9 mouse cellular contexts compared by ENCODE assay signal in genomic region chr8:85007686-85008085, GRCm38 (mm10). TPM values are rescaled to one million over a fixed set of nuclear protein-coding genes. Genes with fewer than 3 reads are reported as not detected.
A peak's percentile ranks its signal among the peaks of the same experiment; 100 is the strongest.
DNase-seq lines count a peak whose midpoint lies in the region; ATAC-seq lines count a peak whose summit lies in the region.
"Had no signal": no experiment of that assay in that cellular context is flagged by ENCODE, and none has a peak within 500 bp of the region (broad histone marks: within the 10 kb centered on the region; RNA-seq: fewer than 3 reads in every experiment).

No protein-coding gene starts in this region.

- peak; percentile 70 for DNase-seq in adrenal gland, postnatal 10 days
- DNase-seq in adrenal gland, adult 8-10 months, result no peak
- DNase-seq in midbrain, embryonic 11.5 days (ENCODE audit: low spot score, missing footprints), result peak; percentile 84
- DNase-seq in kidney, postnatal 36 days, result peak; percentile 33 to 73
- peak; percentile 41 for DNase-seq in neural tube, embryonic 11.5 days (ENCODE audit: low spot score)
- DNase-seq in layer of hippocampus, postnatal 36 days, result no peak

- WGBS in midbrain, embryonic 11.5 days, result 19% methylated on average over 25 of the region's 25 CpGs
- 17% methylated on average over 25 of the region's 25 CpGs for WGBS in midbrain, embryonic 16.5 days
- 17% methylated on average over 25 of the region's 25 CpGs for WGBS in neural tube, embryonic 11.5 days

- H3K27ac ChIP-seq in midbrain, embryonic 11.5 days (ENCODE audit: low read depth, low read length), result no peak overlapping the region
- H3K27ac ChIP-seq in midbrain, embryonic 16.5 days (ENCODE audit: low read length), result no peak overlapping the region
- no peak overlapping the region for H3K27ac ChIP-seq in neural tube, embryonic 11.5 days (ENCODE audit: low read depth, low read length)
- H3K27ac ChIP-seq: limb, embryonic 12.5 days had no signal

- H3K4me2 ChIP-seq in midbrain, embryonic 11.5 days, result no peak overlapping the region
- no peak overlapping the region for H3K4me2 ChIP-seq in midbrain, embryonic 16.5 days (ENCODE audit: low read length)
- H3K4me2 ChIP-seq in neural tube, embryonic 11.5 days (ENCODE audit: low read depth), result no peak overlapping the region
- H3K4me2 ChIP-seq: limb, embryonic 12.5 days had no signal

- H3K9me3 ChIP-seq in midbrain, embryonic 11.5 days (ENCODE audit: control insufficient read depth, low read length), result no peaks in the 10 kb centered on the region
- H3K9me3 ChIP-seq in midbrain, embryonic 16.5 days (replicated peaks; ENCODE audit: control insufficient read depth, low read length, poor library complexity, severe bottlenecking), result no peaks in the 10 kb centered on the region
- no peaks in the 10 kb centered on the region for H3K9me3 ChIP-seq in neural tube, embryonic 11.5 days (ENCODE audit: control insufficient read depth, low read length)

- no peak for ATAC-seq in midbrain, embryonic 11.5 days (ENCODE audit: low FRiP score)
- ATAC-seq in midbrain, embryonic 16.5 days, result no peak
- no peak for ATAC-seq in neural tube, embryonic 11.5 days (ENCODE audit: insufficient read depth, low FRiP score, low TSS enrichment)
- no peak for ATAC-seq in monocyte, adult 5-6 weeks (replicated peaks; ENCODE audit: insufficient number of reproducible peaks, low FRiP score, low TSS enrichment, poor library complexity, severe bottlenecking)

- no peak overlapping the region for H3K9ac ChIP-seq in midbrain, embryonic 11.5 days (ENCODE audit: low read length)
- no peak overlapping the region for H3K9ac ChIP-seq in midbrain, embryonic 16.5 days (ENCODE audit: low read depth, low read length)
- H3K9ac ChIP-seq in neural tube, embryonic 11.5 days (ENCODE audit: low read length), result no peak overlapping the region
- H3K9ac ChIP-seq: limb, embryonic 12.5 days had no signal

- H3K36me3 ChIP-seq in midbrain, embryonic 11.5 days (ENCODE audit: control insufficient read depth, insufficient read depth, low read length), result no peaks in the 10 kb centered on the region
- H3K36me3 ChIP-seq in midbrain, embryonic 16.5 days (ENCODE audit: control insufficient read depth, insufficient read depth, low read length), result peaks cover 2% of the 10 kb centered on the region; the same call in 1 of the 2 replicates
- no peaks in the 10 kb centered on the region for H3K36me3 ChIP-seq in neural tube, embryonic 11.5 days (ENCODE audit: control insufficient read depth, insufficient read depth, low read length)

- H3K4me3 ChIP-seq in midbrain, embryonic 11.5 days (ENCODE audit: low read depth, low read length), result no peak overlapping the region
- no peak overlapping the region for H3K4me3 ChIP-seq in midbrain, embryonic 16.5 days (ENCODE audit: low read depth, low read length)
- H3K4me3 ChIP-seq in neural tube, embryonic 11.5 days (ENCODE audit: low read depth, low read length), result no peak overlapping the region
- H3K4me3 ChIP-seq: limb, embryonic 12.5 days had no signal

- peaks cover 18% of the 10 kb centered on the region for H3K27me3 ChIP-seq in midbrain, embryonic 11.5 days (ENCODE audit: control insufficient read depth, insufficient read depth, low read length)
- peaks cover 28% of the 10 kb centered on the region for H3K27me3 ChIP-seq in midbrain, embryonic 16.5 days (ENCODE audit: control insufficient read depth, insufficient read depth, low read depth, low read length)
- H3K27me3 ChIP-seq in neural tube, embryonic 11.5 days (ENCODE audit: control insufficient read depth, insufficient read depth, low read length), result peaks cover 22% of the 10 kb centered on the region

- H3K4me1 ChIP-seq in midbrain, embryonic 11.5 days (ENCODE audit: control insufficient read depth, insufficient read depth, low read length), result peaks cover 3% of the 10 kb centered on the region; the same call in 1 of the 2 replicates
- H3K4me1 ChIP-seq in midbrain, embryonic 16.5 days (ENCODE audit: control insufficient read depth, insufficient read depth, low read length), result no peaks in the 10 kb centered on the region
- no peaks in the 10 kb centered on the region for H3K4me1 ChIP-seq in neural tube, embryonic 11.5 days (ENCODE audit: control insufficient read depth, insufficient read depth, low read length)
- H3K4me1 ChIP-seq: limb, embryonic 12.5 days had no signal

RNA-seq across cellular contexts. Expression of gene Best2, which starts 6.6 kb away (rescaled TPM):
- total RNA-seq in adrenal gland, postnatal 10 days (2021), result not detected
- total RNA-seq in adrenal gland, adult 8-10 months (2022), result not detected
- not detected in 2 replicates for polyA plus RNA-seq in midbrain, embryonic 11.5 days (2014; fragmentation: Nextera tagmentation; extraction: Ambion mirVana)
- not detected in 2 replicates for polyA plus RNA-seq in midbrain, embryonic 16.5 days (2015; fragmentation: Nextera tagmentation; extraction: Ambion mirVana)
- not detected in 2 replicates for polyA plus RNA-seq in neural tube, embryonic 11.5 days (2014; fragmentation: Nextera tagmentation; extraction: Ambion mirVana)
- total RNA-seq in layer of hippocampus, postnatal 36 days (2021), result not detected
- not detected in 3 replicates for total RNA-seq in monocyte, adult 5-6 weeks (2017)
- polyA plus RNA-seq: limb, embryonic 12.5 days had no signal

RNA-seq across cellular contexts. Expression of gene Hook2, which starts 17.3 kb away (rescaled TPM):
- 1 to 10 TPM; 6.5 to 6.6 TPM for total RNA-seq in adrenal gland, postnatal 10 days (2021)
- total RNA-seq in adrenal gland, adult 8-10 months (2022), result 10 to 100 TPM in 2 of 4 experiments, 1 to 10 TPM in 2; 6.2 to 12.7 (median 10.5) TPM
- polyA plus RNA-seq in midbrain, embryonic 11.5 days (2014; fragmentation: Nextera tagmentation; extraction: Ambion mirVana), result 11.4 and 11.8 TPM in 2 replicates
- polyA plus RNA-seq in midbrain, embryonic 16.5 days (2015; fragmentation: Nextera tagmentation; extraction: Ambion mirVana), result 39.3 and 43.8 TPM in 2 replicates
- 10.5 and 12.9 TPM in 2 replicates for polyA plus RNA-seq in neural tube, embryonic 11.5 days (2014; fragmentation: Nextera tagmentation; extraction: Ambion mirVana)
- 1 to 10 TPM; 7.8 to 9.7 TPM for total RNA-seq in layer of hippocampus, postnatal 36 days (2021)
- 4.2 to 8.7 TPM (median 4.5 TPM) in 3 replicates for total RNA-seq in monocyte, adult 5-6 weeks (2017)

RNA-seq across cellular contexts. Expression of gene Asna1, which starts 17.4 kb away (rescaled TPM):
- 10 to 100 TPM; 86.5 to 92.4 TPM for total RNA-seq in adrenal gland, postnatal 10 days (2021)
- total RNA-seq in adrenal gland, adult 8-10 months (2022), result 100 to 1,000 TPM in 2 of 4 experiments, 10 to 100 TPM in 2; 96.4 to 107 (median 101) TPM
- polyA plus RNA-seq in midbrain, embryonic 11.5 days (2014; fragmentation: Nextera tagmentation; extraction: Ambion mirVana), result 129 TPM in 2 replicates
- 148 and 149 TPM in 2 replicates for polyA plus RNA-seq in midbrain, embryonic 16.5 days (2015; fragmentation: Nextera tagmentation; extraction: Ambion mirVana)
- polyA plus RNA-seq in neural tube, embryonic 11.5 days (2014; fragmentation: Nextera tagmentation; extraction: Ambion mirVana), result 129 and 130 TPM in 2 replicates
- 100 to 1,000 TPM; 120 to 121 TPM for total RNA-seq in layer of hippocampus, postnatal 36 days (2021)
- 24.0 to 47.3 TPM (median 36.2 TPM) in 3 replicates for total RNA-seq in monocyte, adult 5-6 weeks (2017)

RNA-seq across cellular contexts. Expression of gene Trir, which starts 18.9 kb away (rescaled TPM):
- total RNA-seq in adrenal gland, postnatal 10 days (2021), result 100 to 1,000 TPM; 143 to 155 TPM
- total RNA-seq in adrenal gland, adult 8-10 months (2022), result 100 to 1,000 TPM; 134 to 159 (median 155) TPM
- polyA plus RNA-seq in midbrain, embryonic 11.5 days (2014; fragmentation: Nextera tagmentation; extraction: Ambion mirVana), result 164 and 180 TPM in 2 replicates
- polyA plus RNA-seq in midbrain, embryonic 16.5 days (2015; fragmentation: Nextera tagmentation; extraction: Ambion mirVana), result 114 and 120 TPM in 2 replicates
- polyA plus RNA-seq in neural tube, embryonic 11.5 days (2014; fragmentation: Nextera tagmentation; extraction: Ambion mirVana), result 158 and 170 TPM in 2 replicates
- 100 to 1,000 TPM; 133 to 136 TPM for total RNA-seq in layer of hippocampus, postnatal 36 days (2021)
- 260 to 294 TPM (median 276 TPM) in 3 replicates for total RNA-seq in monocyte, adult 5-6 weeks (2017)

RNA-seq across cellular contexts. Expression of gene Tnpo2, which starts 29.0 kb away (rescaled TPM):
- 10 to 100 TPM; 56.6 to 59.7 TPM for total RNA-seq in adrenal gland, postnatal 10 days (2021)
- total RNA-seq in adrenal gland, adult 8-10 months (2022), result 10 to 100 TPM; 67.7 to 85.8 (median 73.5) TPM
- polyA plus RNA-seq in midbrain, embryonic 11.5 days (2014; fragmentation: Nextera tagmentation; extraction: Ambion mirVana), result 19.5 and 19.9 TPM in 2 replicates
- 65.1 and 73.5 TPM in 2 replicates for polyA plus RNA-seq in midbrain, embryonic 16.5 days (2015; fragmentation: Nextera tagmentation; extraction: Ambion mirVana)
- 16.3 and 19.7 TPM in 2 replicates for polyA plus RNA-seq in neural tube, embryonic 11.5 days (2014; fragmentation: Nextera tagmentation; extraction: Ambion mirVana)
- 100 to 1,000 TPM; 147 to 149 TPM for total RNA-seq in layer of hippocampus, postnatal 36 days (2021)
- total RNA-seq in monocyte, adult 5-6 weeks (2017), result 12.0 to 27.9 TPM (median 18.3 TPM) in 3 replicates

Comparison
In these comparisons a context has a peak if more than half of its experiments do, and no peak if none do; other contexts are left out.
1. DNase-seq: peak in adrenal gland, postnatal 10 days (single experiment), midbrain, embryonic 11.5 days (single experiment), kidney, postnatal 36 days (2 of 2) and neural tube, embryonic 11.5 days (single experiment); none in adrenal gland, adult 8-10 months (single experiment) and layer of hippocampus, postnatal 36 days (0 of 2).